Mouse (Mus musculus): ENCODE results near the gene Pptc7.
"Not testable (repeated sequence)": the region's sequence is repeated elsewhere in the genome, so short reads cannot be mapped to it uniquely, and the experiment has no call there.

Gene Pptc7

GRCm38 (mm10) chr5:122302810-122303745 is 18.9 kb downstream of the Pptc7 start:
- DNase-seq = peak; percentile 48

DNA sequence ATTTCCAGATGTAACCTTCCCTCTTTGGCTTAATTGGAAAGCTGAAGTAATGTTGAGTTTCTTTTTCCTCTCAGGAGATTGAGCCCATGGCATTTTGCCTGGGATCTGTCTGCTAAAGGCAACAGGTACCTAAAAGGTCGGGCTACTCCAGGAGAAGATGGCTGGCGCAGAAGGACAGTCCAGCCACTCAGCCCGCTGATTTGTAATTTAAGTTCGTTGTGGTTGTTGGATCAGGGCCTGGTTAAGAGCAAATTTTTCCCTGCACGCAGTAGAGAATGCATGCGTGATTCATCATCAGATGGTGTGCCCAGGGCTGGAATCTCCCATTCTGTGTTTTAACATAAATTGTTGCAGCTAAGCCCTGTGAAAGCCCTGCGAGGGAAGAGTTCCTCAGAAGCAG is 19.8 kb downstream of the Pptc7 start:
- no peak for DNase-seq

DNA sequence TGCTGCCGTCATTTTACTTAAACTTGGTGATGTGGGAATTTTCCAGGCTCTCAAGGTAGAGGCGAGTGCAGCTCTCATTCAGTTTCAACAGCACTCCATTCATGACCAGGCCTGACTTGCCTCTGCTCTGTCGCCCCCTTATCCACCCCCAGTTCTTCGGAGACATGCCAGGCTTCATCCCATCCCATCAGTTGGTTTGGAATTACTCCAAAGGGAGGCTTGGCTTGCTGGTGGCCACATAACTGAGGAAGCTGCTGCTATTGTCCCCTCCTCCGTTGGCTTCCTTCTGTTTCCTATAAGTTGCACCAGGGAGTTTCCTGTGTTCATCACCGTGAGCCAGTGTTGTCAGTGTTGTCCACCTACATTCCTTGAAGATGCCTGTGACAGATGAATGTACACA is 20.4 kb downstream of the Pptc7 start:
- DNase-seq = no peak

GRCm38 (mm10) chr5:122305472-122305871 is 21.3 kb downstream of the Pptc7 start:
- peak; percentile 83 for DNase-seq

DNA sequence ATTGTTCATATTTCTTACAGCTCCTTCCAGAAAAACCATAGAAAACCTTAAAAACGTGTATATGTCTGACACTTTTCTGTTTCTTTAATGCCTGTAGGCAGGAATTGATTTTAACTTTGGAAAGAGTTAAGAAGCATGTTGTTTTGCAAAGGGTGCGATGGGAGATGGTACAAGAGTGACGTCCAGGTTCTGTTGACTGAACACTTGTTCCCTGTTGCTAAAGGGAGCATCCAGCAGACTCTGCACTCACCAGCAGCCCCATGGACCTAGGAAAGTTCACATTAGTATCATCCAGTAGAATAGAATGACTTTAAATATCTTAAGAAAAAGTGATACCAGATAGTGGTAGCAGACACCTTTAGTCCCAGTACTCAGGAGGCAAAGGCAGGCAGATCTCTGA is 22.4 kb downstream of the Pptc7 start:
- no peak for DNase-seq

DNA sequence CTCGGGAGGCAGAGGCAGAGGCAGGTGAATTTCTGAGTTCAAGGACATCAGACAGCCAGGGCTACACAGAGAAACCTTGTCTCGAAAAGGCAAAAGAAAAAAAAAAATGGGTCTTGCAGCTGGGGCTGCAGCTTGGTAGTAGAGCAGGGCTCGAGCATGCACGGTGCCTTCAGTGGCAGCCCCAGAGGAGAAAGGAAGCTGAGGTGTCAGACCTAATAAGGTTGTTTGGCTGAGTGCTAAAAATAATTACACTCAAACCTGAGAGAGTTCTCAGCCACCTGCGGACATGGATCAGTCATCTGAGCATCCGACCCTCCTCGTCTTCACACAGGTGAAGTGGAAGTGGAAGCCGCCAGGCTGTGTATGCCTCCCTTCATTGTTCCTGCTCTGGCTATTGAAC is 26.5 kb downstream of the Pptc7 start:
- DNase-seq = no peak

GRCm38 (mm10) chr5:122311692-122312091 is 27.5 kb downstream of the Pptc7 start:
- DNase-seq = no peak

- no peak for DNase-seq
Measured at GRCm38 (mm10) chr5:122312346-122312745, 28.2 kb downstream of the Pptc7 start.

- peak; percentile 72 for DNase-seq
Measured at GRCm38 (mm10) chr5:122312942-122313684, 28.9 kb downstream of the Pptc7 start.

GRCm38 (mm10) chr5:122314966-122315667 is 31.0 kb downstream of the Pptc7 start:
- DNase-seq = peak; percentile 99

- DNase-seq = peak; percentile 58
Measured at GRCm38 (mm10) chr5:122317329-122318045, 33.3 kb downstream of the Pptc7 start.

DNA sequence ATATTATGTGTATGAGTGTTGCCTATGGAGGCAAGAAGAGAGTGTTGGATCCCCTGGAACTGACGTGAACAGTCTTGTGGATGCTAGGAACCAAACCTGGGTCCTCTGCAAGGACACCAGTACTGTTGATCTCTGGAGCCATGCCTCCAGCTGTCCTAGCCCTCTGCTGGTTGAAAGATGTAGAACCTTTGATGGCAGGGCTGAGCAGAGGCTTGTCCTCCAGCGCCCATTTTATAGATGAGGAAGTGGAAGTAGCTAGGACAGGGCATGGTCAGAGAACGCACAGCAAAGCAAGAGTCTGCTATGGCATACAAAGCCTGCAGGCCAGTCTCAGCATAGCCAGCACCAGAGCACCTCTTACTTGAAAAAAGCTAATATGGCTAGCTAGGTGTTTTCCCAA is 33.9 kb downstream of the Pptc7 start:
- DNase-seq = peak; percentile 55

GRCm38 (mm10) chr5:122318976-122319375 is 34.8 kb downstream of the Pptc7 start:
- DNase-seq = not testable (repeated sequence)

GRCm38 (mm10) chr5:122319474-122320204 is 35.5 kb downstream of the Pptc7 start:
- DNase-seq = no peak

DNA sequence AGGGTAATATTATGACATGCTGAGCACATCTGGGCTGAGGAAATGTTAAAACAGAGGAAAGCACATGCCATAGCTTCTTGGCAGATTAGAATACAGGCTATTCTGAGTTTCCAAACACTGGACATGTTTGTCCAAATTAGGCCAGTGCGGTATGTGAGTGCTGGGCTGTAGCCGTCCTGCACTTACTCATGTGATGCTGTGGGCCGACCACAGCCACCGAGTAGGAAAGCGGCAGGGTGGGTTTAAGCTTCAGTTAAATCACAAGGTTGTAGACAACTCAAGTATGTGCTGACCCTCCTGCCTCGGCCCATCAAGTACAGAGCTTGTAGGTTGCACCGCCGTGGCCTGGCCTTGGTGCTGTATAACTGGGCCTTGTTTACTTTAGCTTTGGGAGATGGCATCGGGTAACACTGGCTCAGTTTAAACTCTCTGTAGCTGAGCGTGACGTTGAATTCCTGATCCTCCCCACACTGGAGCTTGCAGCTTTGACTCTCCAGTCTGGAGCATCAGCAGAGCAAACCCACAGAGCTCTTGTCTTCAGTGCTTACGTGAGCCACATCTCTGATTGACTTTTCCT is 36.1 kb downstream of the Pptc7 start:
- DNase-seq = no peak

- no peak for DNase-seq
Measured at GRCm38 (mm10) chr5:122323523-122323922, 39.4 kb downstream of the Pptc7 start.

DNA sequence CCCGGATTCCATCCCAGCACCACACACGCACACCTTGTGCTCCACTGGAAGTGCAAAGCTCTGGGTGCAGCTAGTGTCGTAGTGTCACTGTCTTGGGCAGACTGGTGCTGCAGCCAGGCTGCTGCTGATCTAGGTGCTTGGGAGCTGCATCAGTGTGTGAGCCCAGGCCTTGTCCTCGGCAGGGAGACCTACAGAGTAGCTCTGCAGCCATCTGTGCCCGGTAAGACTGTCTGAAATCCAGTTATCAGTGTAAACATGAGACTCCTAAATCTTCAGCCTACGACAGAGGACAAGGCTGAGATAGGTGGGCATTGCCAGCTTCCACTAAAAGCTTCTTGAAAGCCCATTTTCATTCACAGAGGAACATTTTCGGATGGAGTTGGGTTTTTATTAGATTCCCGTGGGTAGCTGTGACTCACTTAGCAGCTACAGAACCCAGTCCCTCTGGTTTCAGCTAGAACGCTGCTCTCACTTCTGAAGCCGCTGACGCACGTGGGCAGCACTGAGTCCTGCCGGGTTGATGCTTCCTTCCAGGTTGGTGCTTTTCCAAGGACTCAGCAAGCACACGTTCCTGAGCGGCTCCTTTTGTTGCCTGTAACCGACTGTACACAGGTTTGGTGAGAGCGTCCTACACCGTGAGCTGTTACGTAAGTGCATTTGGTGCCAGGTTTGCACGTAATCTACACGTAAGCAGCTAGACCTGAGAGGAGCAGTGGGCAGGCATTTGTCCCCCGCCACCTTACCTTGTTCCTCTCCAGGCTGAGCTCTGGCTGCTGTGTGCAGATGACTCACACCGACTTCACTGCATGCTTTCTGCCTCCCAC is 40.7 kb downstream of the Pptc7 start:
- no peak for DNase-seq

DNA sequence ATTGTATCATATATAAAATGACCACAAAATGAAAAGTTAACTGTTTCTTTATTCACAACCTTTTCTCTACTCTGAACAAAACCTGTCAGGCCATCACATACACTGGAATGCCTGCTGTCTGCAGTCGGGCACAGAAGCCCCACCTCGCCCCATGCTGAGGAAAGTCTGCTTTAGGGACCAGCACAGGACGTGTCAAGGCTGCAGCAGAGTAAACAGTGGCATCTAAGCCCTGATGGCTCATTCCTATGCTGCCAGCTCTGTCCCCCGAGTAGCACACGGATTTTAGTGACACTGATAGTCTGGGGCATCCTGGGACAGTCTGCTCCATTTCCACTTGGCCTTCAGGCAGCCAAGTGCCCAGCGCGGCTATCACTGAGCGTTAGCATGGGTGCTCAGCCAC is 41.3 kb downstream of the Pptc7 start:
- DNase-seq = no peak

DNA sequence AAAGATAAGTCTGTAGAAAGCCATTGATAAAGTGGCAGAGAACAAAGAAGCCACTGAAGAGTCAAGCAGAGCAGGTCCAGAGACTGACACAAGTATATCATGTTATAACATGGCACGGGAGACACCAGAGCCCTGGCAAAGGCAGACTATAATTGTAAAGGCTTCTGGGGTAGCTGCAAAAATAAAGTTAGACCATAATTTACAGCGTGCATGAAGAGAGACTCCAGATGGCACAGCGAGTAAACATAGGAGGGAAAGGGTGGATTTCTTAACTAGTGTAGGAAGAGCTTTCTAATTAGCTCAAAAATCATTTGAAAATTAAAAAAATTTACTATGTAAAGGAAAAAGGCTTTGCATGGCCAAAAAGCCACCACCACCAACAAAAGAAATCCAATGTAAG is 43.1 kb downstream of the Pptc7 start:
- DNase-seq = no peak

DNA sequence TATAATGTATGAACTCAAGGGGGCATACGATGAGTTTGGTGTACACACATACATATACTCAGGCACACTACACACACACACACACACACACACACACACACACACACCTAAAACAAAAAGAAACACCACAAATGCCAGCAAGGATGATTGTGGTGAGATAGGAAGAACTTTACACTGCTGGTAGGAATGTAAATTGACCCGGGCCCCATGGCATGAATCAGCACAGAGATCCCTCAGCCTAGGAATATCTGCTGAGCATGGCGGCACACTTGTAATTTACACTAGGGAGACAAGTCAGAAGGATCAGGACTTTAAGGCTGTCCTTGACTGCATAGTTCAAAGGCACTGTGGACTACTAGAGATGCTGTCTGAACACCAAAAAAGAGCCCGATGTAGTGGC is 46.1 kb downstream of the Pptc7 start:
- no peak for DNase-seq

DNA sequence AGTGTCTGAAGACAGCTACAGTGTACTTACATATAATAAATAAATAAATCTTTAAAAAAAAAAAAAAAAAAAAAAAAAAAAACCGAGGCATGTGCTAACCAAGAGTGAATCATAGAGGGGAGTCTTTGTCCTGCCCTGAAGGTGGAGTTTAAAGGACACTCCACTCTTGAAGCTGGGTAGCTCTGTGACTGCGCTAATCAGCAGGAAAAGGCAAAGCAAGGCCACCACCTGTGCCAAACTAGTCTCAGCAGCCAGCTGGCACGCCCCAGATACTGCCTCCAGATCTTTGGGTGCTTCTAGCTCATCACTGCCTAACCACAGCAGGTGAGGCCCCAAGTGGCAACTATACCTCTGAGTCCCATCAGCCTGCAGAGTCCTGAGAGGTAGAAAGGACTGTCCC is 50.5 kb downstream of the Pptc7 start:
- no peak for DNase-seq
